Mouse (Mus musculus) CH12.LX (cell line): ENCODE results near the gene Gm13271. TPM values are rescaled to one million over a fixed set of nuclear protein-coding genes. Genes with fewer than 3 reads are reported as not detected.
"Not testable (repeated sequence)": the region's sequence is repeated elsewhere in the genome, so short reads cannot be mapped to it uniquely, and the experiment has no call there.

Experiments
- DNase-seq: peaks from one replicate; pipeline ENCODE4 v3.0.0-alpha.2; 2013; ENCODE audit errors: extremely low read depth
- H3K27ac ChIP-seq: 2 replicates; pipeline ENCODE4 v1.5.1; 2012; ENCODE audit warnings: low read depth, mild to moderate bottlenecking, control low read depth, moderate library complexity; ENCODE audit not compliant: insufficient read depth
- H3K27me3 ChIP-seq: replicated peaks from 2 replicates; pipeline ENCODE3; 2012; ENCODE audit warnings: inconsistent platforms
- H3K36me3 ChIP-seq, 2 experiments: replicated peaks in 1 of 2; 2 replicates each; pipeline versions ENCODE3 to v1.6.1; 2012; ENCODE audit warnings: inconsistent platforms in 1 of 2, low read length in 1 of 2, mild to moderate bottlenecking in 1 of 2, mixed read lengths in 1 of 2, moderate library complexity in 1 of 2; ENCODE audit not compliant: control insufficient read depth in 1 of 2, insufficient read depth in 1 of 2
- H3K4me1 ChIP-seq, 2 experiments: 2 replicates each; pipeline ENCODE4 v1.6.1; 2012; ENCODE audit warnings: inconsistent platforms in 1 of 2, moderate library complexity in 1 of 2; ENCODE audit not compliant: insufficient read depth in 2 of 2, control insufficient read depth in 1 of 2
- H3K4me2 ChIP-seq: 2 replicates; pipeline ENCODE4 v1.6.1; 2012; ENCODE audit warnings: low read depth, mild to moderate bottlenecking, control low read depth; ENCODE audit not compliant: poor library complexity, insufficient read depth, severe bottlenecking
- H3K4me3 ChIP-seq, 3 experiments: fragments of 150-350 bp in 1 of 3; sonication (generic) in 1 of 3; replicated peaks in 1 of 3; 2 replicates each; pipeline versions ENCODE3 to v1.5.1; 2011 to 2012; ENCODE audit warnings: low read depth in 2 of 3, low read length in 2 of 3, mild to moderate bottlenecking in 2 of 3, moderate library complexity in 2 of 3, control low read depth in 1 of 3, improper control_type of control experiment in 1 of 3, inconsistent platforms in 1 of 3, mixed read lengths in 1 of 3; ENCODE audit not compliant: poor library complexity in 1 of 3
- H3K79me2 ChIP-seq: replicated peaks from 2 replicates; pipeline ENCODE4 v1.6.1; 2012; ENCODE audit warnings: mild to moderate bottlenecking, moderate library complexity; ENCODE audit not compliant: control insufficient read depth, poor library complexity, insufficient read depth, severe bottlenecking; ENCODE audit errors: extremely low read depth
- H3K9ac ChIP-seq: 2 replicates; pipeline ENCODE4 v1.6.1; 2012; ENCODE audit warnings: low read depth, mild to moderate bottlenecking, control low read depth, moderate library complexity; ENCODE audit not compliant: insufficient read depth
- H3K9me3 ChIP-seq: replicated peaks from 2 replicates; pipeline ENCODE3; 2012; ENCODE audit warnings: low read length, inconsistent platforms, mixed read lengths
- dilution Hi-C: fragments of 300-500 bp; cut with MboI; formaldehyde crosslinking; loops from 2 replicates; pipeline ENCODE4 v1.14.3; 2020; ENCODE audit warnings: low sequenced_read_pairs; ENCODE audit not compliant: extremely low pct_unique_long_range_greater_than_20kb, extremely low pct_ligation_motif_present
- in situ Hi-C: fragments of 300-500 bp; cut with MboI; formaldehyde crosslinking; loops from 3 replicates; pipeline ENCODE4 v1.14.3; 2019; ENCODE audit warnings: low sequenced_read_pairs, low pct_ligation_motif_present, low pct_unique_long_range_greater_than_20kb, mixed read lengths
- polyA plus RNA-seq: library from polyadenylated mRNA; unstranded; fragments of >175 nt; gene quantifications from 2 replicates; pipeline ENCODE4 v1.2.1, GENCODE M21; 2012; ENCODE audit warnings: low read depth; ENCODE audit not compliant: insufficient read length
- total RNA-seq, 2 experiments: library from RNA; depleted of rRNA; stranded (reverse); fragments of 300-350 nt in 1 of 2; fragments of >200 nt in 1 of 2; gene quantifications; 2 replicates each; pipeline ENCODE4 v1.2.3; 2012 to 2014

The Gm13271 gene
- total and polyA plus RNA-seq, 3 experiments, result not detected

DNA sequence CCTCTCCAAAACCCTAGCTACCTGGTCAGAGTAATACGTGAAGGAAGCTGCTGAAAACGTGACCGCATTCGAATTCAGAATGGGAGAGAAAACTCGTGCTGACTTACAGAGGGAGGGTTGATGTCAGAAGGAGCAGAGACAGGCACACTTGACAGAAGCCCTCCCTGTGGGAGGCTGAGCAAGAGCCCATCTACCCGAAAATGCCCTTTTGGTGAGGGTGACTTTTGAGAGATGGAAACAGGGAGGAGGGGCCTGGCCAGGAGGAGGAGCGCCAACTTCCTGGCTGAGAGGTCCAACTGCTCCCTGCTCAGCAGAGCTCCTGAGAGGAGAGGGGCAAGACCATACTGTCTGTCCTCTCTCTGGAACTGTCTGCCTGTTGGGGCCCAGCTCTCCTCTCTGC is 44.7 kb downstream of the Gm13271 start, which contains the start of gene Gm13285:
Gm13285 (plus strand) TSS at position 301 of the 400 bp plus-strand sequence.
- H3K36me3 ChIP-seq, dilution Hi-C loops, H3K79me2 ChIP-seq, H3K4me2 ChIP-seq, H3K27me3 ChIP-seq, in situ Hi-C loops, DNase-seq, H3K9me3 ChIP-seq, H3K27ac ChIP-seq, H3K9ac ChIP-seq, H3K4me1 ChIP-seq, H3K4me3 ChIP-seq: not testable (repeated sequence)

DNA sequence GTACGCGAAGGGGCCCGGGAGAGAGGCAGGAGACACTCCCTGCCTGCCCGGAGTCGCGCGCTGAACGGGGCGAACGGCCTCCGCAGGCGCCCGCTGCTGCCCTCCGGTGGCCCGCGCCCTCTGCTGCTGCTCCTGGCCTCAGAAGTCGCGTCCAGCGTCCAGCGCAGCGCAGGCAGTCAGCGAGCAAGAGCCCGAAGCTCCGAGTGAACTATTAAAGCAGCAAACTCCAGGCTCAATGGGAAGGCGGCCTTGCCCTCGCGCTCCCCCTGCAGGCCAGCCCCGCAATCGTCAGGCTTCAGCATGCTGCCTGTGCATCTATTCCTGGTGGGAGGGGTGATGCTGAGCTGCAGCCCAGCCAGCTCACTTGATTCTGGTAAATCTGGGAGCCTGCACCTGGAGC is 48.3 kb downstream of the Gm13271 start, which contains the start of gene Gm13287:
Gm13287 (plus strand) TSS at position 301 of the 400 bp plus-strand sequence.
- H3K4me3 ChIP-seq, in situ Hi-C loops, H3K9ac ChIP-seq, H3K79me2 ChIP-seq, H3K4me1 ChIP-seq, H3K27ac ChIP-seq, dilution Hi-C loops, H3K9me3 ChIP-seq, DNase-seq, H3K36me3 ChIP-seq: not testable (repeated sequence)
- H3K4me2 ChIP-seq, result peak within 1 kb of the TSS; percentile 32; the same call in 1 of the 2 replicates
- peaks cover 11% of the 10 kb centered on the region for H3K27me3 ChIP-seq

Other genes with a start within 250 kb of the Gm13271 start
Only the 20 nearest of the 32 such genes appear.
- not detected in 2 replicates for gene Ifna2, start 71.0 kb upstream of the Gm13271 start, total RNA-seq (2012; rRNA removed)
- gene Ifna2, start 71.0 kb upstream of the Gm13271 start, total RNA-seq (2014; rRNA removed), result not detected in 2 replicates
- gene Ifna2, start 71.0 kb upstream of the Gm13271 start, polyA plus RNA-seq, result not detected in 2 replicates
- not detected in 2 replicates for gene Ifnab, start 63.5 kb upstream of the Gm13271 start, total RNA-seq (2012; rRNA removed)
- not detected in 2 replicates for gene Ifnab, start 63.5 kb upstream of the Gm13271 start, total RNA-seq (2014; rRNA removed)
- not detected in 2 replicates for gene Ifnab, start 63.5 kb upstream of the Gm13271 start, polyA plus RNA-seq
- 10.2 and 11.9 TPM in 2 replicates for gene Gm26566, start 33.1 kb upstream of the Gm13271 start, total RNA-seq (2012; rRNA removed)
- gene Gm26566, start 33.1 kb upstream of the Gm13271 start, total RNA-seq (2014; rRNA removed), result not detected in 2 replicates
- gene Gm26566, start 33.1 kb upstream of the Gm13271 start, polyA plus RNA-seq, result 0.49 TPM in 1 of 2 replicates, not detected in the other
- 40.0 and 42.2 TPM in 2 replicates for gene Klhl9, start 32.4 kb upstream of the Gm13271 start, total RNA-seq (2012; rRNA removed)
- 51.6 and 55.2 TPM in 2 replicates for gene Klhl9, start 32.4 kb upstream of the Gm13271 start, total RNA-seq (2014; rRNA removed)
- 16.1 and 19.1 TPM in 2 replicates for gene Klhl9, start 32.4 kb upstream of the Gm13271 start, polyA plus RNA-seq
- not detected in 2 replicates for gene Gm13283, start 5.3 kb downstream of the Gm13271 start, total RNA-seq (2012; rRNA removed)
- not detected in 2 replicates for gene Gm13283, start 5.3 kb downstream of the Gm13271 start, total RNA-seq (2014; rRNA removed)
- not detected in 2 replicates for gene Gm13283, start 5.3 kb downstream of the Gm13271 start, polyA plus RNA-seq
- not detected in 2 replicates for gene Gm13290, start 19.0 kb downstream of the Gm13271 start, total RNA-seq (2012; rRNA removed)
- not detected in 2 replicates for gene Gm13290, start 19.0 kb downstream of the Gm13271 start, total RNA-seq (2014; rRNA removed)
- gene Gm13290, start 19.0 kb downstream of the Gm13271 start, polyA plus RNA-seq, result not detected in 2 replicates
- not detected in 2 replicates for gene Gm13289, start 22.1 kb downstream of the Gm13271 start, total RNA-seq (2012; rRNA removed)
- gene Gm13289, start 22.1 kb downstream of the Gm13271 start, total RNA-seq (2014; rRNA removed), result not detected in 2 replicates
- not detected in 2 replicates for gene Gm13289, start 22.1 kb downstream of the Gm13271 start, polyA plus RNA-seq
- gene Gm13272, start 25.0 kb downstream of the Gm13271 start, total RNA-seq (2012; rRNA removed), result not detected in 2 replicates
- gene Gm13272, start 25.0 kb downstream of the Gm13271 start, total RNA-seq (2014; rRNA removed), result not detected in 2 replicates
- not detected in 2 replicates for gene Gm13272, start 25.0 kb downstream of the Gm13271 start, polyA plus RNA-seq
- not detected in 2 replicates for gene Ifnz, start 27.3 kb downstream of the Gm13271 start, total RNA-seq (2012; rRNA removed)
- not detected in 2 replicates for gene Ifnz, start 27.3 kb downstream of the Gm13271 start, total RNA-seq (2014; rRNA removed)
- gene Ifnz, start 27.3 kb downstream of the Gm13271 start, polyA plus RNA-seq, result not detected in 2 replicates
- not detected in 2 replicates for gene Gm13276, start 30.8 kb downstream of the Gm13271 start, total RNA-seq (2012; rRNA removed)
- not detected in 2 replicates for gene Gm13276, start 30.8 kb downstream of the Gm13271 start, total RNA-seq (2014; rRNA removed)
- not detected in 2 replicates for gene Gm13276, start 30.8 kb downstream of the Gm13271 start, polyA plus RNA-seq
- not detected in 2 replicates for gene Gm13277, start 33.8 kb downstream of the Gm13271 start, total RNA-seq (2012; rRNA removed)
- gene Gm13277, start 33.8 kb downstream of the Gm13271 start, total RNA-seq (2014; rRNA removed), result not detected in 2 replicates
- not detected in 2 replicates for gene Gm13277, start 33.8 kb downstream of the Gm13271 start, polyA plus RNA-seq
- not detected in 2 replicates for gene Gm13278, start 36.7 kb downstream of the Gm13271 start, total RNA-seq (2012; rRNA removed)
- not detected in 2 replicates for gene Gm13278, start 36.7 kb downstream of the Gm13271 start, total RNA-seq (2014; rRNA removed)
- gene Gm13278, start 36.7 kb downstream of the Gm13271 start, polyA plus RNA-seq, result not detected in 2 replicates
- not detected in 2 replicates for gene Gm13275, start 39.6 kb downstream of the Gm13271 start, total RNA-seq (2012; rRNA removed)
- not detected in 2 replicates for gene Gm13275, start 39.6 kb downstream of the Gm13271 start, total RNA-seq (2014; rRNA removed)
- gene Gm13275, start 39.6 kb downstream of the Gm13271 start, polyA plus RNA-seq, result not detected in 2 replicates
- not detected in 2 replicates for gene Gm13279, start 42.5 kb downstream of the Gm13271 start, total RNA-seq (2012; rRNA removed)
- not detected in 2 replicates for gene Gm13279, start 42.5 kb downstream of the Gm13271 start, total RNA-seq (2014; rRNA removed)
- gene Gm13279, start 42.5 kb downstream of the Gm13271 start, polyA plus RNA-seq, result not detected in 2 replicates
- gene Gm13285, start 44.8 kb downstream of the Gm13271 start, total RNA-seq (2012; rRNA removed), result not detected in 2 replicates
- gene Gm13285, start 44.8 kb downstream of the Gm13271 start, total RNA-seq (2014; rRNA removed), result not detected in 2 replicates
- not detected in 2 replicates for gene Gm13285, start 44.8 kb downstream of the Gm13271 start, polyA plus RNA-seq
- not detected in 2 replicates for gene Gm13287, start 48.4 kb downstream of the Gm13271 start, total RNA-seq (2012; rRNA removed)
- not detected in 2 replicates for gene Gm13287, start 48.4 kb downstream of the Gm13271 start, total RNA-seq (2014; rRNA removed)
- gene Gm13287, start 48.4 kb downstream of the Gm13271 start, polyA plus RNA-seq, result not detected in 2 replicates
- gene Gm13288, start 50.7 kb downstream of the Gm13271 start, total RNA-seq (2012; rRNA removed), result not detected in 2 replicates
- gene Gm13288, start 50.7 kb downstream of the Gm13271 start, total RNA-seq (2014; rRNA removed), result not detected in 2 replicates
- gene Gm13288, start 50.7 kb downstream of the Gm13271 start, polyA plus RNA-seq, result not detected in 2 replicates
- gene Ifna7, start 61.4 kb downstream of the Gm13271 start, total RNA-seq (2012; rRNA removed), result not detected in 2 replicates
- gene Ifna7, start 61.4 kb downstream of the Gm13271 start, total RNA-seq (2014; rRNA removed), result not detected in 2 replicates
- gene Ifna7, start 61.4 kb downstream of the Gm13271 start, polyA plus RNA-seq, result not detected in 2 replicates
- not detected in 2 replicates for gene Ifna11, start 65.1 kb downstream of the Gm13271 start, total RNA-seq (2012; rRNA removed)
- not detected in 2 replicates for gene Ifna11, start 65.1 kb downstream of the Gm13271 start, total RNA-seq (2014; rRNA removed)
- not detected in 2 replicates for gene Ifna11, start 65.1 kb downstream of the Gm13271 start, polyA plus RNA-seq
- not detected in 2 replicates for gene Ifna6, start 72.5 kb downstream of the Gm13271 start, total RNA-seq (2012; rRNA removed)
- not detected in 2 replicates for gene Ifna6, start 72.5 kb downstream of the Gm13271 start, total RNA-seq (2014; rRNA removed)
- not detected in 2 replicates for gene Ifna6, start 72.5 kb downstream of the Gm13271 start, polyA plus RNA-seq